Mouse (Mus musculus): ENCODE measurements around the gene Ugt1a9.

The Ugt1a9 gene

GRCm38 (mm10) chr1:88238771-88239170 is 168.2 kb downstream of the Ugt1a9 start:
- DNase-seq = peak in 1 of 2 experiments; percentile 51

DNA sequence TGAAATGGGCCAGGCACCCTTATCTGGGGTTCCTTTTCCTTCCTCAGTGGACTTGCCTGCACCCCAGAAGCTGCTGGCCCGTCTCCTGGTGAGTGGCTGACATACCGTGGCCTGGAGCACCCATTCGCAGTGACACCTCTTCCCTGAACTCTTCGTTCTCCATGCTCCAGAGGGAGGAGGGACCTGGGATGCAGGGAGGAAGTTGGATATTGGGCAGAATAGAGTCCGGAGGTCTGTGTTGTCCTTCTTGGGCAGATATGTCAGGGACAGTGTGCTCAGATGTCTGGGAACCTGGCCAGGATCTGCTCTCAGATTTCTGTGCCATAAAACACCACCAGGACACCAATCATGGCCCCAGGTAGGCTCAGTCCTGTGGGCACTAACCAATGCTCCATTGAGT is 169.5 kb downstream of the Ugt1a9 start:
- DNase-seq = peak in 1 of 2 experiments; percentile 25

DNA sequence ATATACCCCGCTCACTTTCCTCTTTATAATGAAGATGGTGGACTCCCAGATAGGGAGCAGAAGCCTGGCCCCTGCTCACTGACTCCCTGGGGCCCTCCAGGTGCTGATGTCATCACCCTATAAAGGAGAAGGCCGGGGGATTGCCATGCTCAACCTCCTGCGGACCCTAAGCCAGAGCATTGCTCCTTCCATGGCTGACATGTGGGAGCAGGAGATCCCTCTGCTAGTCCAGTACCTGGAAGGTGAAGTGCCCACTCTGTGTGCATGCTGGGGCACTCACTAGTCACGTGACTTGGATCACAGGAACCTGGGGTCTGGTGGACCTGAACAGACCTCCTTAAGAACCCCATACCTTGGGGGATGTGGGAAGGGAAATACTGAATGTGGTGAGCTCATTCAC is 170.0 kb downstream of the Ugt1a9 start:
- peak in 1 of 2 experiments; percentile 43 for DNase-seq

DNA sequence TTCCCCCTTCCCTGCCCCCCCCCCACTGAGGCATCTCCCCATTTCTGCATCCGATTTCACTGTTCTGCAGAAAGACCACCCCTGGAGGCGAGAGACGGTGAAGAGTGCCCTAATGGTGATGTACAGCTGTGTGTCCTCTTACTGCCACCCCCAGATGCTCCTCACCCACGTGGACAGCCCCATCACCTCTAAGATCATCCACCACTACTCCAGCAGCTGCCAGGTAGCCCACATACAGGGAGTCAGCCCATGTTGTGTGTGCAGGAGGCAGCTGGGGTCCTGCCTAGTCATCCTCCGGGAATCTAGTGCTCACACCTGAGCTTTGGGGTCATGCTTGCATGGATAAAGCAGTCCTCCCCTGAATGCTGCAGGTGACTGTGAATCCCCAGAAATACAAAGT is 173.3 kb downstream of the Ugt1a9 start:
- DNase-seq = peak in 1 of 2 experiments; percentile 38

DNA sequence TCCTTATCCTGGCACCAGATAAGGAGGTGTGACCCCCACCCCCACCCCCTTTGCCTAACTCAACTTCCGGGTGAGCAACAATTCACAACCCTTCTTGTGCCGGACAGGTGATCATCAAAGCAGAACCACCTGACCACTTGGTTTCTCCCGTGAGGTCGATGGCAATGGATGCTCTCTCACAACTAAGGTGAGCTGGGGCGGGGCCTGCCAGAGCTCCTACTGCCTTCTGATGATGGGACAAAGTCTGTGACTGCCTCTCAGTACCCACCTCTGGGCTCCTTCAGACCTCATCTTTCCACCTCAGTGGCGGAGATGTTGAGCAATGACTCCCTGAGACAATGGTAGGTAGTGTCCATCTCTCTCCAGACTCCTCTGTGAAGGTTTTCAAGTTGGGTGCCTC is 175.3 kb downstream of the Ugt1a9 start:
- peak in 1 of 2 experiments; percentile 40 for DNase-seq

DNA sequence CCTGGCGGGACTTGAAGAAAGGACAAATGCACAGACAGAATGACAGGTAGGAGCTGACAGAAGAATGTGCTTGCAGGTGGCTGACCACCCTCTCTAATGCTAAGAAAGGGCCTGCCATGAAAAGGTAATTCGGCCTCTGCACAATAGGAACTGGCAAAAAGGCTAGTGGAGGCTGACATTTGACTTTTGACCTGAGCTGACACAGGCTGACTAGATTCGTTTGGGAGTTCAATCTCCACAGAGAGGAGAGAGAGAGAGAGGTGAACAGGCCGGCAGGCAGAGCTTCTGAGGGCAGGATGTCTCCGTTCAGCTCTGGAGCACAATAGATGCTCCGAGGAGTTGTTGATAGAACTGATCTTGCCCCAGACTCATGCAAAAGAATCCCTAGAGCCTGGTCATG is 175.8 kb downstream of the Ugt1a9 start:
- peak in 1 of 2 experiments; percentile 23 for DNase-seq

GRCm38 (mm10) chr1:88247660-88248059 is 177.1 kb downstream of the Ugt1a9 start:
- DNase-seq = peak in 1 of 2 experiments; percentile 43

GRCm38 (mm10) chr1:88248658-88249057 is 178.1 kb downstream of the Ugt1a9 start:
- DNase-seq = peak in 1 of 2 experiments; percentile 31

- DNase-seq = peak in 1 of 2 experiments; percentile 41
Observed at GRCm38 (mm10) chr1:88249596-88249995, 179.0 kb downstream of the Ugt1a9 start.

GRCm38 (mm10) chr1:88250023-88250422 is 179.4 kb downstream of the Ugt1a9 start:
- no peak for DNase-seq

DNA sequence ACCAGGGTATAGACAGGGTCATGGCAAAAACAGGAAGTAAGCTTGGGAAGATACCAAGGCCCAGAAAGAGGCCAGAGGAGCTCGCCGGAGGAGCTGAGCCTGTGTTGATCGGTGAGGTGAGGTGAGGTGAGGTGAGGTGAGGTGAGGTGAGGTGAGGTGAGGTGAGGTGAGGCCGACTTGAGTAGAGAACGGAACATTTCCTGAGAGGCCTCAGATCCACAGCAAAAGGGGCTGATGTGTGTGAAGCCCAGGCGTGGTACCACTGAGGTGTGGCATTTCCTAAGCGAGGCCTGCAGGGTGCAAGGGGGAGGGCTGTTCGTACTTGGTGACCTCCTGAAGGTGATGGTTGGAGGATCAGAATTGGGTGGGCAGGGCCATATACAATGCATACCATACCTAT is 182.5 kb downstream of the Ugt1a9 start:
- no peak for DNase-seq

DNA sequence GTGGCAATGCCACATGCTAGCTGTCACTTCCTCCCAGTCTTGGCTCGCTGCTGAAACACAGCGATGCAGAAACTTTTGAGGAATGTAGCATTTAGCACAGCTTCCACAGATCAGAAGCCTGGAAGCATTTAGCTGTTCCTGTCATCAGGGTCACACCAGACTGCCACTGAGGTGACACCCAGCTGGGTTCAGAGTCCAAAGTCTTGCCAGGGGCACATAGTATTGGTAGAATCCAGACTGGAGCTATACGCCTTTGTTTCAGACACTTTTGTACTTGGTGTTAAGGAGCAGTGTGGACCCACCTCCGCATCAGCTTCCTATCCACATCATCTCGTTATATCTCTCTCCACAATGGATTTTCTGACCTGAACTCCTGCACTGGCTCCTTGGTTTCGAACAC is 182.9 kb downstream of the Ugt1a9 start:
- DNase-seq = no peak

- DNase-seq = peak in 1 of 2 experiments; percentile 62
Observed at GRCm38 (mm10) chr1:88254793-88255465, 184.3 kb downstream of the Ugt1a9 start.

GRCm38 (mm10) chr1:88255466-88255857 is 184.9 kb downstream of the Ugt1a9 start:
- DNase-seq = no peak

DNA sequence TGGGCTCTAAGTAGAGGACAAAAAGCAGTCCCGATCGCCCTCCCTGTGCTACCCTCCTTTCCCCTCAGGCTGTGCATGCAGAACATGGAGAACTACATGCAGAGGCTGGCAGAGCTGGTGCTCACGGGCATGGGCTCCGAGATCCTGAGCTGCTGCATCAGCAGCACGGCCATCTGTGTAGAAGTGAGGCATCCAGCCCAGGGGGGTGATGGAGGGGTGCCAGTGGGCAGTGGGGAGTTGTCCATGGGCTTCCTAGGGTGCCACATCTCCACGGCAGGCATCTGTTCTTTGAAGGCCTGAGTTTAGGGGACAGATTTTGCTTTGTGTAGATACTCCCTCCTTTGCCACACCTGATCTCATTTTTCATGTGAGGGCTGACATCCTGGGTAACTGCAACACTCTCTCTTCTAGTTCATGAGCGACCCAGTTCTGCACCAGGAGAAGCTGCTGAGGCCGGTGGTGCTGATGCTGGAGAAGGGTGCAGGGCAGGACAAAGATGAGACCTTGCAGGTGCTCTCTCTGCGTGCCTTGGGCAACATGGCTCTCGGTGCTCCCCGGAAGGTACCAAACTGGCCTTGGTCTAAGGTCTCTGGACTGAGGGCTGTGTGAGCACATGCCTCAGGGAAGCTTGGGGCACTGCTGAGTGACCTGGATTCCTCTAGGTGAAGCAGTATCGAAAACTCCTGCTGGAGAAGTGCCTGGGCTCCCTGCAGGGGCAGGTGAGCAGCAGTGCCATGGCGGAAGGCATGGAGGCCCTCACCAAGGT is 185.6 kb downstream of the Ugt1a9 start:
- DNase-seq = no peak

GRCm38 (mm10) chr1:88256886-88257663 is 186.5 kb downstream of the Ugt1a9 start:
- no peak for DNase-seq

DNA sequence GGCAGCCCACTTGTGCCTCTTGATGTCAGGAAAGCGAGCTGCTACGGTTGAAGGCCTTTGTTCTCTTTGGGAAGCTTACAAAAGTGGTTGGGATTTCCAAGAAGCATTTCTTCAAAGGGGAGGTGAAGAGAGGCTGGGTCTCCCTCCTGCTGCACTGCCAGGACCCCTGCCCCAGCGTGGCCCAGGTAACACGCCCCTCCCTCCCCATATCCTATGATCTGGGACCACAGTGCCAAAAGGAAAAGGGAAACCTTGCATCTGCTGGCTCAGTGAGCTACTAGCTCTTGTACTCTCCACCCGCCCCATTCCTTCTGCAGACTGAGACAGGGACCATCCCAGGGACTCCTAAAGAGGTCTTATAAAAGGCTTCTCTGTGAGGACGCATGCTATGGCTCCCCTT is 187.1 kb downstream of the Ugt1a9 start:
- DNase-seq = no peak

DNA sequence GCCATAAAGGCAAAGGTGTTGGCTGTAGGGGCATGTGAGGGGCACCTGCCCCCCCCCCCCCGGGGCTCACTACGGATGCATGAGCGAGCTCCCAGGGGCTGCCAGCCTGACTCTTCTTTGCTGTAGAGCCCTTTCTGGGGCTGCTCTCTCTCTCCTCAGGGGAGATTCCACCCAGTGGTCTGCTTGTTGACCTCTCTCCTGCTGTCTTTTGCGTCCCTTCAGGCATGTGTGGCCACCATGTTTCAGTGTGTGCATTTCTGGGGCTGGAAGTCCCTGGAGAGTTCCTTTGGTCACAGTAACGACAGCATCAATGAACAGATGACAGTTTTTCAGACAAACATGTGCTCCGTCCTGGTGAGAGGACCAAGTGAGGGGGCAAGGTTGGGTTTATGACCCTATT is 187.8 kb downstream of the Ugt1a9 start:
- DNase-seq = peak in 1 of 2 experiments; percentile 36

- DNase-seq = peak in 1 of 2 experiments; percentile 67
Observed at GRCm38 (mm10) chr1:88258881-88259642, 188.5 kb downstream of the Ugt1a9 start.

GRCm38 (mm10) chr1:88259643-88260024 is 189.0 kb downstream of the Ugt1a9 start:
- peak in 1 of 2 experiments; percentile 53 for DNase-seq

DNA sequence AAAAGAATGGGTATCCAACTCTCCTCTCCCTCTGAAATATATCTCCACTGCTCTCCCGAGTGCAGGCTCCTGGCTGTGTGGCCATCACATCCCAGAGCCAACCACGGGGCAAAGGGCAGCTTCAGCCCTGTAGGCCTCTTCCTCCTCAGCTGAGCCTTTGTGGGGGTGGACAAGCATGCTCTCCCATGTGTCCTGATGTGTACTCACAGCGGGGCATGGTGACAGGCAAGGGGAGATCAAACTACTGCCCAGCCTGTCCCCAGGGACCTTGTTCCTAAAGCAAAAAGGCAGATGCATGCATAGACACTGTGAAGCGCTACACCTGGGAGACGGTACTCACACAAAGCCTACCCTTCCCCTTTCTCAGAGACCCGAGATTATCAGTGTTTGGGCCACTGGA is 189.5 kb downstream of the Ugt1a9 start:
- peak in 1 of 2 experiments; percentile 72 for DNase-seq

DNA sequence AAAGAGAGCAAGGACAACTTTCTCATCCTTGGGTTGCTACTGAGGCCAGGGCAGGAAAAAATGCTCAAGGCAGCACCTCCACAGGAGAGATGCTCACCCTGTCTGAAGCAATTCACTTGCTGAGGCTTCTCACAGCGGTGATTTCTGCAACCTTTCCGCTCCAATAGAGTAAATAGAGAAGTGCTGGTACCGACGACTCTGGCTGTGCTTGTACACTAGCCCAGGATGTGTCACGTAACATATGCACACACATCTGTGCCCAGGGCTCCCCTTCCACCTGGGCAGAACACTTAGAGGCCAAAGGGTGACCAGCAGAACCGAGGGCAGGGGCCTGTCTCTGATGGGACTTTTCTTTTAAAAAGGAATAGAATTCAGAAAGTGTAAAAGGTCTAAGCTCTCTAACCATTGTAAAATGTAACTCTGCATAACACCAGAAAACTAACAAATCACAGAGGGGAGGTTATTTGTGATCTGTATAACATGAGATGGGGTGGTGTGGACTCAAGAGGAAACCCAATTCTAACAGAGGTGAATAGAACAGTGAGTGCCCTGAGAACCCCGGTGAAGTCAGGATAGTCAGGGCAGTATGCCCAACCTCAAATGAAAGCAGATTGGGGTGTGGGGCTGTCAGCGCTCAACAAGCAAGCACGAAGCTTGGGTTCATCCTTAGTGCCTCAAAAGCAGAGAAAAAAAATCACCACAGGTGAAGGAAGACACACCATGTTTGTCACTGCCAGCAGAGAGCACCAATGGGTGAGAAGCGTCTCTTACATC is 190.2 kb downstream of the Ugt1a9 start:
- peak in 1 of 2 experiments; percentile 30 for DNase-seq

All from lung, postnatal 4 days (tissue).